Mouse (Mus musculus) fat pad, adult 2 months (tissue): ENCODE measurements around the gene Kcna4.

Experiments used
- DNase-seq: peaks from one replicate; pipeline ENCODE4 v3.0.0-alpha.2; 2011; ENCODE audit warnings: low read depth, low spot score; ENCODE audit errors: extremely low read depth

Kcna4 gene

GRCm38 (mm10) chr2:107289990-107290696, at the start of gene Kcna4:
Kcna4 (plus strand) TSS chr2:107290639.
- DNase-seq, result no peak

GRCm38 (mm10) chr2:107258091-107258490, 32.3 kb upstream of the Kcna4 start:
- no peak for DNase-seq

GRCm38 (mm10) chr2:107266251-107266650, 24.2 kb upstream of the Kcna4 start:
- no peak for DNase-seq

- DNase-seq, result no peak
These were observed 20.4 kb upstream of the Kcna4 start for GRCm38 (mm10) chr2:107270050-107270449.

- no peak for DNase-seq
These were observed 219 bp downstream of the Kcna4 start for GRCm38 (mm10) chr2:107290697-107291019.

GRCm38 (mm10) chr2:107291142-107291541, 703 bp downstream of the Kcna4 start:
- no peak for DNase-seq

GRCm38 (mm10) chr2:107294521-107294920, 4.1 kb downstream of the Kcna4 start:
- no peak for DNase-seq

- no peak for DNase-seq
These were observed 11.4 kb downstream of the Kcna4 start for GRCm38 (mm10) chr2:107301886-107302285.

GRCm38 (mm10) chr2:107304707-107305106, 14.3 kb downstream of the Kcna4 start:
- no peak for DNase-seq

- DNase-seq, result no peak
These were observed 15.6 kb downstream of the Kcna4 start for GRCm38 (mm10) chr2:107306077-107306476.

- DNase-seq, result no peak
These were observed 28.2 kb downstream of the Kcna4 start for GRCm38 (mm10) chr2:107318636-107319035.

- no peak for DNase-seq
These were observed 31.3 kb downstream of the Kcna4 start for GRCm38 (mm10) chr2:107321596-107322226.

- no peak for DNase-seq
These were observed 33.7 kb downstream of the Kcna4 start for GRCm38 (mm10) chr2:107324090-107324489.

- no peak for DNase-seq
These were observed 36.8 kb downstream of the Kcna4 start for GRCm38 (mm10) chr2:107327276-107327675.

- DNase-seq, result no peak
These were observed 50.9 kb downstream of the Kcna4 start for GRCm38 (mm10) chr2:107341291-107341690.

GRCm38 (mm10) chr2:107344807-107345206, 54.4 kb downstream of the Kcna4 start:
- no peak for DNase-seq

GRCm38 (mm10) chr2:107345299-107345698, 54.9 kb downstream of the Kcna4 start:
- DNase-seq, result no peak
